Mouse (Mus musculus) left cerebral cortex, adult 8-10 months (tissue): ENCODE results near the gene Creb5. TPM values are rescaled to one million over a fixed set of nuclear protein-coding genes. Genes with fewer than 3 reads are reported as not detected.

Experiments
- DNase-seq, 2 experiments: peaks; one replicate each; pipeline ENCODE4 v3.0.0; 2022; ENCODE audit warnings: low spot score in 2 of 2
- total RNA-seq, 4 experiments: library from RNA; stranded (reverse); gene quantifications; 2 replicates each; pipeline ENCODE4 v1.2.4; 2022

Gene Creb5
- total RNA-seq, 4 experiments from 2014 or later = 5.0 to 6.9 (median 6.2) TPM

DNA sequence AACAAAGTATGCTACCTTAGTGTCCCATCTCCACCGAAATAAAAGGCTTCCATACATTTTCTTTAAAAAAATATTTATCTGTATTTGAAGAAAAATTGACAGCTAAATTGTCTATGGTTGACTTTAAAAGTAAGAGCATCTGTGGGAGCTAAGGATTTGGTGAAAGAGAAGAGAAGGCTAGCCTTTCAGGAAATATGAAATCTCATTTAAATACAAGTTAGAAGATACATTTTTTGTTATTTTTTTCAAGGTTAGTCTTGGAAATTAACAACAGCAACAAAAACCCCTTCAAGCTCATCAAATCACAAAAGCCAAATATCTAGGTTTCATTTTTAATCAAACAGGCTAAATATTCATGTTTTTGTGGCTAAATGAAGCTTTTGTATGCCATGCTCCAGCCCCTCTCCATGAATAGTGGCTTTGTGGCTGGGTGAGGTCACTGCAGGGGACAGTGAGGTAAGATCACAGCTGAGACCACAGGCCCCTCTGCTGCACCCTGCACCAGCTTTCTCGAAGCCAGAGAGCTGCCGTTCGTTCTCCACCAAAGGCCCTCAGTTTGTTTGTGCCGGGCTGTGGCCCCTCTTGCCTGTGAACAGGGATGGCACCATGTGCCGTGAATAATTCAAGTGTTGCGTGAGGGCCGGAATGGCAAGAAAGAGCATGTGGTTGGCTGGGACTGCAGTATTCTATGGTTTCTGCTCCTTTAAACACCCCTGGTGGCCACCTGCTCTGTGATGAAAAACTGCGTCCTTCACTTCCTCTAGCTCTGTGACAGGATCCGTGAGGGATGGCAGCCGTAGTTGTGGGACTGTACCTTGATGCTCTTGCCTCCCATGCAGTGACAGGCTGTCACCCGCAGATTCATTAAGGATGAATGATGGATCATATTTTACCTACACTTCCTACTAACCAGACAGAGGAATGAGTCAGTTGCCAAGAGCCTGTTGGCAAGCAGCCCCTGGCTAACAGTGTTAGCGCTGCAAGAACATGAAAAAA, 350.6 kb downstream of the Creb5 start:
- DNase-seq = peak; percentile 17 to 37

GRCm38 (mm10) chr6:53641633-53642605, 354.8 kb downstream of the Creb5 start:
- DNase-seq = no peak

DNA sequence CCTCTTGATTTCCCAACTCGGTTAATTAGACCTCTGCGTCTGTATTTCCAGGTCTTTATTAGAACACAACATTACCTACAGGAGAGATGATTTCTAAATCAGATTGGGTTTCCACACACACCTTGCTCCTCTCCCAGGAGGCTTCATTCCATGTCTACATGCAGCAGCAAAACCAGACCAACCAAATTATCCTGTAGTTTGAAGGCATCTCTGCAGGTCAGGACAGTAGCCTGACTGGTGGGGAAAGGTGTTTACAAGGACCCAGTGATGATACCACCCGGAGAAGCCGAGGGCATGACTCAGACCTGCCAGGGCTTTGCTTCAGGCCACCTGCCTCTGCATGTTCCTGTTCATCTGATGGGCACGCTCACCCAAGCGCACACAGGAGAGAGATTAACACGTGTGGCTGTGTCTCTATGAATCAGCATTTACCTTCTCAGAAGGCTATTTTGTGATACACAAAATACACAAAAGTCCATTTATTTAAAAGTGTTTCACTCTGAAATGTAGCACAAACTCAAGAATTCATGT, 355.8 kb downstream of the Creb5 start:
- no peak for DNase-seq

GRCm38 (mm10) chr6:53643481-53643880, 356.4 kb downstream of the Creb5 start:
- DNase-seq = no peak

DNA sequence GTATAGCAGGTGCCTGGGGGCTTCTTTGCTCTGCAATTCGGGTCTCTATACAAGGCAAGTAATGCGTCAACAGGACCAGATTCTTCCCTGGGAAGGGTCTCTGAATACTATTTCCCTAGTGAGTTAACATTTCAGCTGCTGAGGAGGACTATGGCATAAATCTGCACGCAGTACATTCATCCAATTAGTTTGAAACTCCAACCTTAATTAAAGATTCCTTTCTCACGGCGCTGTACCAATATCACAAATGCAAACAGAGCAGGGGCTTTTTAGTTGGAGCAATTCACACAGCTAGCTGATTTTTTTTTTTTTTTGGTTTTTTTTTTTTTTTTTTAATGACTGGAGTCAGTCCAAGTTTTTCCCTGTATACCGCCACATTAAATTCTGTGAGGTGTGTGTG, 357.0 kb downstream of the Creb5 start:
- no peak for DNase-seq

- no peak for DNase-seq
Measured at GRCm38 (mm10) chr6:53644971-53645370, 357.9 kb downstream of the Creb5 start.

GRCm38 (mm10) chr6:53649782-53650181, 362.7 kb downstream of the Creb5 start:
- no peak for DNase-seq

DNA sequence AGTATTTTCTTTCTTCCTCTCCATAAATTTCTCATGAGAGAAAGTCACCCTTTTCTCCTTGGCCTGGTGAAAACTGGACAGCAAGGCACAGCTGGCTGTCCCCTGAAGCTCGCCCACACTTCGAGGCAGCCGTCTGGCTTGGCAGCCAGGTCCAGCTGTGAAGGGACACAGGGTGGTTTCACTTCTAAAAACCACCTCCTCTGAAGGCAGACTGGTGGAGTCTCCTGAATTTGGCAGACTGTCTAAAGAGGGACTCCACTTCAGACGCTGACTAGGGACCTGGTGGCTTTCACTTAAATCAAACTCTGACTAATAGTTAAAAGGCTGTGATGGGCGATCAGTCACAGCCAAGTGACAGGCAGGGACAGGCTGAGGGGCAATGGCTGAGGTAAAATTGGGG, 365.6 kb downstream of the Creb5 start:
- DNase-seq = no peak

DNA sequence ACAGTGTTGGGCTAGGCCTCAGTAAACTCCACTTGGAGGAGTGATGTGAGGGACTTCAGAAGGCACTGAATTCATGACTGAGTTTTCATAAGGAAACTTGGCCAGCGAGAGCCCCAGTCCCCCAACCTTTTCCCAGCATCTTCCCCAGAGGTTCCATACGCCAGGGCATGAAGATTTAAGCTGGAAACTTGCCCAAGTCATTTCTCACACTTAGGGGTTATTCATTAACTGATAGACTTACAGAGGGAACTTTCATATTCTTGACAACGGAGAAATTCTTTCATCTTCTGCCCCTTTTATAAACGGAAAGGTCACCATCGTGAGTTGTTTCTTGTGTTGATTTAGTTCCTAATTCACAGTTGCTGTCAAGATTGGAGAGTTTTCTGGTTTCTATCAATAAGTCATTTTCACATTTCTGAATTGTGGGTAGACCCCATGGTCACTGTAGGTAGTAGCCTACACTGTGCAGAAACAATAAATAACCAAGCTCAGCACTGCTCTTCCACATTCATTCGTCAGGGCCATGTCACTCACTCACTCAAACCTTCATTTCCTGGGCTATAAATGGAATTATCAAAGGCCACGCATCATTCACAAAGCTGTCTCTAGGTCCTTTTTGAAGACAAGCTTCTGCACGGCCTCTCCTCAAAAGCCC, 366.8 kb downstream of the Creb5 start:
- no peak for DNase-seq

GRCm38 (mm10) chr6:53654361-53654824, 367.3 kb downstream of the Creb5 start:
- no peak for DNase-seq

GRCm38 (mm10) chr6:53656466-53656865, 369.4 kb downstream of the Creb5 start:
- DNase-seq = no peak

GRCm38 (mm10) chr6:53657483-53657882, 370.4 kb downstream of the Creb5 start:
- DNase-seq = no peak

GRCm38 (mm10) chr6:53662858-53663833, 376.1 kb downstream of the Creb5 start:
- no peak for DNase-seq

GRCm38 (mm10) chr6:53664759-53665158, 377.7 kb downstream of the Creb5 start:
- DNase-seq = no peak

GRCm38 (mm10) chr6:53666503-53666902, 379.4 kb downstream of the Creb5 start:
- no peak for DNase-seq

GRCm38 (mm10) chr6:53678307-53678706, 391.2 kb downstream of the Creb5 start:
- DNase-seq = no peak

GRCm38 (mm10) chr6:53680046-53680445, 393.0 kb downstream of the Creb5 start:
- no peak for DNase-seq

DNA sequence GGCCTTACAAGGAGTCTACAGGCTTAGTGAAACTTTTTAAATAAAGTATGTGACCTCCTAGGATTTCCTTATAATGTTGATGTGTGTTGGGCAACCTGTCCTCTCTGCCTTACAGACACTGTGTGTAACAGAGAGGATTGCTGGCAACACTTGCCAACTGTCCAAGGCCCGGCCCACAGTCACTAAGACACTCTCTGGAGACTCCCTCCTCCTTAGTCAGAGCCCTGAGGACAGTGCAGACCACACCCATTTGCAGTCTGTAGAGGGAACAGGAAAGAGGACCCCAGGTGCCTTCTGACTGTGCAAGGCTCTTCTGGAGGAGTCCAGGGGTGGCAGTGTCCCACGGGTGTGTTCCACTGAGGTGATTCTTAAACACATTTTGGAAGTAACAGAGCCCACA, 397.3 kb downstream of the Creb5 start:
- no peak for DNase-seq

- DNase-seq = no peak
Measured at GRCm38 (mm10) chr6:53685323-53685722, 398.3 kb downstream of the Creb5 start.
